Mouse (Mus musculus): ENCODE measurements at regions not wholly inside any gene's neighbourhood (a gene's known extent, or its start where the extent isn't known, plus 50 kb on each side); places are given as distances from the start of the nearest gene placed in this dataset.

DNA sequence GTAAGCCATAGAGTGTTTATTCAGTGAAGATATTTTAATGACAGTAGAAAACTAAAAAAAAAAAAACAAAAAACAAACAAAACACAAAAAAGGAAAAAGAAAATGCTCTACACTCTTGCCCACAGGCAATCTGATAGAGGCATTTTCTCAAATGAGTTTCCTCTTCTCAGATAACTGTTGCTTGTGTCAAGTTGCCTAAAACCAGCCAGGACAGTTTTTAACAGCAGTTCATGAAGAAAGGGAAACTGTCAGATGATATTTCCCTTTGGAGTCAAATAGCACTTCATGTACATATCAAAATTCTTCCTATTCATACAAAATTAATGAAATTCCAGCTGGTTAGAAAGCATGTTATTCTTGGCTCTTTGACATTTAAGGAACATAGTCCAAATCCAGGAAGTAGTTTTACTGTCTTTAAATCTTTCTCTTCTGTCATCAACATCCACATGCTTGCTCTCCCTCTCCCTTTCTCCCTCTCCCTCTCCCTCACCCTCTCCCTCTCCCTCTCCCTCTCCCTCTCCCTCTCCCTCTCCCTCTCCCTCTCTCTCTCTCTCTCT lies 109.8 kb downstream of the Slc5a7 start:
- no peak for TF ChIP-seq CTCF (IDR thresholded peaks at IDR 0.05; ENCODE audit: low read depth)
- TF ChIP-seq EP300 (optimal IDR thresholded peaks at IDR 0.05), result no peak
